Mouse (Mus musculus): ENCODE measurements at regions not wholly inside any gene's neighbourhood (a gene's known extent, or its start where the extent isn't known, plus 50 kb on each side); places are given as distances from the start of the nearest gene placed in this dataset.
A peak's percentile ranks its signal among the peaks of the same experiment; 100 is the strongest.

GRCm38 (mm10) chr7:63313096-63313495 lies 100.7 kb upstream of the Chrna7 start:
- no peak for DNase-seq (ENCODE audit: low read depth, low spot score)

- peak; percentile 63 for DNase-seq (ENCODE audit: low read depth, low spot score)
Measured at GRCm38 (mm10) chr7:63319594-63319993, 107.2 kb upstream of the Chrna7 start.

- DNase-seq (ENCODE audit: low read depth, low spot score) = no peak
Measured at GRCm38 (mm10) chr7:63321171-63321570, 108.8 kb upstream of the Chrna7 start.

DNA sequence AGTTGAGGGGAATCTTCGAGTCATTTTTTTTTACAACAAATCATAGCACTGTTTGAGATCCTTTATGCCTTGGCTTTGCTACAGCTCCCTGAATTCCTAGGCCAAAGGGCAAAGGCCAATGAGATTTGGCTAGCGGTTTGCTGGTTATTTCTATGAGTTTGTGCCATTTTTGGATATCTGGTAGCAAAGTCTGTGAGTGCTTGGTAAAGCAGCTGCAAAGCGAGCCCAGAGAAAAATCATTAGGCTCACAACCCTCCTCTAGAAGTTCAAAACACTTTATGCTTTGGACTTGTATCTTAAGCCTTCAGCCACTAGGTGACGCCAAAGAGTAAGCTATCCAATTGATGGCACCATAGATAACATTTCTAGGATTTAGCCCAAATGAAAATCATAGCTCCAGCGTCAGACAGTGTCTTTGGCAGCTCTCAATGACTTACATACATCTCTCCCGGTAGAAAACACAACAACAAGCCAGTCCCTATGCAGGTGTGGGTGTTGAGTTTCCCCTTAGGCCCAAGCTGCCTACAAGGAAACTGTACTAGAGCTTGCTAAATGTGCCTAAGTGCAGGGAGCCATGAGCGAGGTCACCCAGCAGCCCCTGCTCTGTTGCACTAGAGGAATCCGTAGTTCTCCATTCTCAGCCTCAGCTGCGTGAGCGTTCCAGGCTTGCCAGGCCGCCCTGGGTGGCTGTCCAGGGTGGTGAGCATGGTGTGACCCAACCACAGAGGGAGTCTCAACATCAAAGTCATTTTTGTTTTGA lies 109.8 kb upstream of the Chrna7 start:
- DNase-seq (ENCODE audit: low read depth, low spot score) = peak; percentile 71

DNA sequence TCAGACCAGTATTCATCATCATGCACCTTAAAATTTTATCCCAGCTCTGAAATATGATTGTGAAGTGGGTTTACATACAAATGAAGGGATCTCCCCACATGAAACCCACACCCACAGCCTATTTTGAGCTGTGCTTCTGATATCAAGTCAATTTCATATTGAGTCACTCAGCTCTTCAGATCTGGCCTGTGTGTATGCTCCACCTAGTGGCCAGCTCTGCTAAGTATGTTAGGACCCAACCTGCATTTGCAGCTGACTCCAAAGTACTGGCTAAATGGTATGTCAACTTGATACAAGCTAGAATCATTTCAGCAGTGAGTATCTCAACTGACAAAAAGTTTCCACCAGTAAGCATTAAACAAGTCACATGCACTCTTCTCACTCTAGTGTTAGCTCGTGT lies 109.4 kb upstream of the Otud7a start:
- peak; percentile 41 for DNase-seq (ENCODE audit: low read depth, low spot score)

DNA sequence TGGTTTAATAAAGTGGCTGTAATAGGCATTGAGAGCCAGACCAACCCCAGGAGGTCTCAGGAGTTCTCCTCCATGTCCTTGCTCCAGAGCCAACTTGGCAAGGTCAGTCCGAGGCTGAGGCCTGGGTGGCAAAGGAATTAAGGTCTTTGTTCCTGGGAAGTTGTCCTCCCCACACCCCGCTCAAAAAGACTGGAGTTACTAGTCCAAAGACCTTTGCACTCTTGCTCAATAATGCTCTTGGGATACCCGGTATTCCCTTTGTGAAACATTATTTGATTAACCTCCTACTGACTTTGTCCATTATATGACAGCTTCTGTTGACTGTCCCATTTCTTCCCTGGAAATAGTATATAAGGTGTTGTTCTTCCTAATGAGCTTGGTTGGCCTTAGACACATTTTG lies 108.5 kb upstream of the Otud7a start:
- no peak for DNase-seq (ENCODE audit: low read depth, low spot score)

- no peak for DNase-seq (ENCODE audit: low read depth, low spot score)
Measured at GRCm38 (mm10) chr7:63341716-63342115, 102.8 kb upstream of the Otud7a start.

GRCm38 (mm10) chr7:63345671-63346392 lies 98.7 kb upstream of the Otud7a start:
- peak; percentile 62 for DNase-seq (ENCODE audit: low read depth, low spot score)

DNA sequence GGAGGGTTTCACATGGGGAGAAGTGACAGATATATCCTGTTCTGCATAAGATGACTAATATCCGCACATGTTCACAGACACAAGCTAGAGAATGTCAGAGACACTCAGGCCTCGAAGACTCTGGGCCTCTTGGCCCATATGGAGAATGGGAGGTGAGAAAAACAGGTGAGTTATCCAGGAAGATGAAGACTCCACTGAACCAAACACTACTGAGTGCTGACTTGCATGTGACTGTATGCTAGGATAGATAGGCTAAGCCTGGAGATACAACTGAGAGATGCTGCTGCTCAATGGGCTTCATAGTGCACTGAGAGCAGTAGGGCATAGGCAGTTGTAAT lies 98.2 kb upstream of the Otud7a start:
- no peak for DNase-seq (ENCODE audit: low read depth, low spot score)

All from ZHBTc4 (cell line).